Mouse (Mus musculus) kidney, postnatal 0 days (tissue): Measurements from ENCODE around the gene Wdr20. TPM values are rescaled to one million over a fixed set of nuclear protein-coding genes. Genes with fewer than 3 reads are reported as not detected.

Source experiments
- ATAC-seq: fragments of 200-750 bp; cut with Nextera tagmentation; replicated peaks from 2 replicates; pipeline ENCODE4 v1.8.0; 2017; ENCODE audit warnings: low read depth, moderate number of reproducible peaks, moderate TSS enrichment, moderate library complexity; ENCODE audit not compliant: low FRiP score
- DNase-seq: peaks from one replicate; pipeline ENCODE4 v3.0.0-alpha.2; 2016; ENCODE audit warnings: low spot score
- H3K27ac ChIP-seq: fragments of 300-500 bp; sonication (generic); 2 replicates; pipeline ENCODE4 v1.5.1; 2014; ENCODE audit warnings: mild to moderate bottlenecking
- H3K27me3 ChIP-seq: fragments of 300-500 bp; sonication (generic); 2 replicates; pipeline ENCODE4 v1.6.1; 2014; ENCODE audit warnings: low read length, mixed read lengths; ENCODE audit not compliant: insufficient read depth
- H3K36me3 ChIP-seq: fragments of 300-500 bp; sonication (generic); 2 replicates; pipeline ENCODE4 v1.6.1; 2014; ENCODE audit warnings: low read length, mixed read lengths; ENCODE audit not compliant: insufficient read depth
- H3K4me1 ChIP-seq: fragments of 300-500 bp; sonication (generic); replicated peaks from 2 replicates; pipeline ENCODE4 v1.6.1; 2014; ENCODE audit warnings: antibody characterized with exemption, low read length, mixed read lengths; ENCODE audit not compliant: insufficient read depth
- H3K4me2 ChIP-seq: fragments of 300-500 bp; sonication (generic); 2 replicates; pipeline ENCODE4 v1.6.1; 2014; ENCODE audit warnings: mild to moderate bottlenecking, low read length, moderate library complexity, mixed read lengths
- H3K4me3 ChIP-seq: fragments of 300-500 bp; sonication (generic); replicated peaks from 2 replicates; pipeline ENCODE4 v1.5.1; 2014; ENCODE audit warnings: low read depth, low read length
- H3K9ac ChIP-seq: fragments of 300-500 bp; sonication (generic); 2 replicates; pipeline ENCODE4 v1.6.1; 2014; ENCODE audit warnings: low read depth, low read length
- H3K9me3 ChIP-seq: fragments of 300-500 bp; sonication (generic); replicated peaks from 2 replicates; pipeline ENCODE4 v1.6.1; 2016; ENCODE audit warnings: low read length, inconsistent platforms, mixed read lengths
- CTCF ChIP-seq: IDR thresholded peaks from 2 replicates; pipeline ENCODE4 v1.5.1; 2016; ENCODE audit warnings: antibody characterized with exemption, low read depth, mild to moderate bottlenecking, moderate library complexity
- WGBS: fragments of 180-500 bp; shearing (Covaris S2); extraction: QIAGEN DNeasy Blood & Tissue Kit; methylation state at CpG from one replicate; pipeline ENCODE4 v1.1.7; 2014; 5-methylcytosine and 5-hydroxymethylcytosine counted together
- polyA plus RNA-seq: library from polyadenylated mRNA; unstranded; fragments of >200 nt; fragmentation: Nextera tagmentation; extraction: Ambion mirVana; gene quantifications from 2 replicates; pipeline ENCODE4 v1.2.1, GENCODE M21; 2015

Wdr20 gene
- polyA plus RNA-seq, 1 experiment from 2014 or later, result 18.6 TPM

GRCm38 (mm10) chr12:110706337-110707231, 31.2 kb upstream of the Wdr20 start:
- H3K4me2 ChIP-seq, result peak overlapping the region; percentile 53
- no peaks in the 10 kb centered on the region for H3K9me3 ChIP-seq
- ATAC-seq (peak; percentile 65; the same call in 1 of the 2 replicates), DNase-seq (peak; percentile 80)
- no peaks in the 10 kb centered on the region for H3K4me1 ChIP-seq
- H3K36me3 ChIP-seq, result no peaks in the 10 kb centered on the region
- H3K4me3 ChIP-seq, result peak overlapping the region; percentile 25; the same call in 1 of the 2 replicates
- TF ChIP-seq CTCF, result peak; percentile 40; the same call in 1 of the 2 replicates
- peak overlapping the region; percentile 48; the same call in 1 of the 2 replicates for H3K27ac ChIP-seq
- H3K27me3 ChIP-seq, result no peaks in the 10 kb centered on the region
- WGBS, result 2% methylated on average over 27 of the region's 27 CpGs
- H3K9ac ChIP-seq, result no peak overlapping the region

DNA sequence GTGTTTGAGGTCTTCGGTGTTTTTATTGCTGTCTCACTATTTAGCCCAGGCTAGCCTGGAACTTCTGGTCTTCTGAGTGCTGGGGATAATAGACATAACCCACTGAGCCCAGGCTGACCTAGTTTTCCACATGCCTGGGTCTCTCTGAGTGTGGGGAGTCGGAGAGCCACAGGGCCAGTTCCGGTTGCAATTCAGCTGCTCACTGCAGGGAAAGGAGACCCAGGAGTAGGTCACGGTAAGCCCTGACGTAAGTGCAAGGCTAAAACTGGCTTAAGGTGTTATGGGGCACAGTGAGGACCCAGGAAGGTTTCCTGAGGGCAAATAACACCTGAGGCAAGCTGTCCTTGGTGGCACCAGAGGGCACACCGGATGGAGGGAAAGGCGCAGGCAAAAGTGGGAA, 30.3 kb upstream of the Wdr20 start:
- Histone ChIP-seq H3K4me3 (no peak overlapping the region), H3K27ac (no peak overlapping the region), H3K9me3 (no peaks in the 10 kb centered on the region), H3K4me1 (no peaks in the 10 kb centered on the region), H3K4me2 (no peak overlapping the region), H3K36me3 (no peaks in the 10 kb centered on the region), H3K27me3 (no peaks in the 10 kb centered on the region), H3K9ac (no peak overlapping the region)
- 91% methylated on average over 7 of the region's 7 CpGs for WGBS
- DNase-seq, result no peak
- no peak for TF ChIP-seq CTCF
- no peak for ATAC-seq

DNA sequence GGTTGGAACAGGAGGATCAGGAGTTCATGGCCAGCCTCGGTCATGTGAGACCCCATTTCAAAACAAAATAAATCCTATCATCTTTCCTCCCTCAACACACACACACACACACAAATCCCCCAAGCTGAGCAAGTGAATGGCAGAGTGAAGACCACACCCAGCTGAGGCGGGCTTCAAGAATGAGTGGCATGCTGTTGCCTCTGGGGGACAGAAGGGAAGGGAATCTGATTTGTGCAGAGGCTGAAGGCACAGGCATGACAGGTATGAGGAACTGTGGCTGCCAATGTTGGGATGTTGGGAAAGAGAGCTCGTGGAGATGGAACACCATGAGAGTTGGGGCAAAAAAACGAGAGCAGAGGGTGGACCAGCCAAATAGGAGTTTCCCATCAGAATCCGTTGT, 26.5 kb upstream of the Wdr20 start:
- no peak overlapping the region for H3K4me3 ChIP-seq
- no peaks in the 10 kb centered on the region for H3K9me3 ChIP-seq
- no peak overlapping the region for H3K27ac ChIP-seq
- WGBS, result 47% methylated on average over 5 of the region's 5 CpGs
- DNase-seq (no peak), ATAC-seq (no peak)
- no peak overlapping the region for H3K4me2 ChIP-seq
- no peaks in the 10 kb centered on the region for H3K36me3 ChIP-seq
- H3K4me1 ChIP-seq, result no peaks in the 10 kb centered on the region
- H3K9ac ChIP-seq, result no peak overlapping the region
- H3K27me3 ChIP-seq, result no peaks in the 10 kb centered on the region
- no peak for TF ChIP-seq CTCF

GRCm38 (mm10) chr12:110713784-110714183, 24.0 kb upstream of the Wdr20 start:
- DNase-seq, result no peak
- H3K4me2 ChIP-seq, result no peak overlapping the region
- no peak for ATAC-seq
- no peaks in the 10 kb centered on the region for H3K4me1 ChIP-seq
- H3K9me3 ChIP-seq, result no peaks in the 10 kb centered on the region
- H3K4me3 ChIP-seq, result no peak overlapping the region
- no peak overlapping the region for H3K27ac ChIP-seq
- peak; percentile 51; the same call in 1 of the 2 replicates for TF ChIP-seq CTCF
- 95% methylated on average over 6 of the region's 6 CpGs for WGBS
- H3K36me3 ChIP-seq, result no peaks in the 10 kb centered on the region
- no peak overlapping the region for H3K9ac ChIP-seq
- H3K27me3 ChIP-seq, result no peaks in the 10 kb centered on the region

GRCm38 (mm10) chr12:110714215-110714614, 23.5 kb upstream of the Wdr20 start:
- Histone ChIP-seq H3K4me2 (no peak overlapping the region), H3K36me3 (no peaks in the 10 kb centered on the region), H3K9ac (no peak overlapping the region), H3K4me1 (no peaks in the 10 kb centered on the region), H3K27me3 (no peaks in the 10 kb centered on the region), H3K4me3 (no peak overlapping the region), H3K27ac (no peak overlapping the region), H3K9me3 (no peaks in the 10 kb centered on the region)
- DNase-seq, result no peak
- no peak for ATAC-seq
- 91% methylated on average over 6 of the region's 6 CpGs for WGBS
- TF ChIP-seq CTCF, result no peak

GRCm38 (mm10) chr12:110716004-110716403, 21.7 kb upstream of the Wdr20 start:
- Histone ChIP-seq H3K4me1 (no peaks in the 10 kb centered on the region), H3K9me3 (no peaks in the 10 kb centered on the region), H3K36me3 (no peaks in the 10 kb centered on the region), H3K27me3 (no peaks in the 10 kb centered on the region), H3K27ac (no peak overlapping the region), H3K9ac (no peak overlapping the region), H3K4me3 (no peak overlapping the region), H3K4me2 (no peak overlapping the region)
- TF ChIP-seq CTCF, result no peak
- WGBS, result 15% methylated on average over 5 of the region's 5 CpGs
- ATAC-seq (no peak), DNase-seq (no peak)
